Mouse (Mus musculus): ENCODE data around the gene Oit1. TPM values are rescaled to one million over a fixed set of nuclear protein-coding genes. Genes with fewer than 3 reads are reported as not detected.

The Oit1 gene
- polyA plus RNA-seq, 1 experiment from 2014 or later = not detected

- Histone ChIP-seq H3K9ac (ENCODE audit: low read depth, low read length) (no peak overlapping the region), H3K27ac (ENCODE audit: low read depth, low read length) (no peak overlapping the region), H3K36me3 (ENCODE audit: control insufficient read depth, insufficient read depth, low read length) (no peaks in the 10 kb centered on the region), H3K27me3 (replicated peaks; ENCODE audit: control insufficient read depth, insufficient read depth, low read length) (no peaks in the 10 kb centered on the region; the same call in 1 of the 2 replicates), H3K4me2 (ENCODE audit: low read length) (no peak overlapping the region), H3K9me3 (ENCODE audit: control insufficient read depth, low read length) (no peaks in the 10 kb centered on the region), H3K4me3 (ENCODE audit: low read length) (no peak overlapping the region), H3K4me1 (ENCODE audit: control insufficient read depth, insufficient read depth, low read depth, low read length) (peaks cover 8% of the 10 kb centered on the region)
- 61% methylated on average over 1 of the region's 1 CpGs for WGBS
- no peak for ATAC-seq
These were observed 51.2 kb downstream of the Oit1 start for GRCm38 (mm10) chr14:8327371-8327770.

GRCm38 (mm10) chr14:8326961-8327360 lies 51.6 kb downstream of the Oit1 start:
- no peak overlapping the region for H3K27ac ChIP-seq (ENCODE audit: low read depth, low read length)
- H3K4me2 ChIP-seq (ENCODE audit: low read length) = no peak overlapping the region
- H3K36me3 ChIP-seq (ENCODE audit: control insufficient read depth, insufficient read depth, low read length) = no peaks in the 10 kb centered on the region
- H3K9me3 ChIP-seq (ENCODE audit: control insufficient read depth, low read length) = no peaks in the 10 kb centered on the region
- H3K4me3 ChIP-seq (ENCODE audit: low read length) = no peak overlapping the region
- H3K27me3 ChIP-seq (replicated peaks; ENCODE audit: control insufficient read depth, insufficient read depth, low read length) = no peaks in the 10 kb centered on the region; the same call in 1 of the 2 replicates
- H3K4me1 ChIP-seq (ENCODE audit: control insufficient read depth, insufficient read depth, low read depth, low read length) = peaks cover 8% of the 10 kb centered on the region
- no peak overlapping the region for H3K9ac ChIP-seq (ENCODE audit: low read depth, low read length)
- no peak for ATAC-seq

- no peak overlapping the region for H3K27ac ChIP-seq (ENCODE audit: low read depth, low read length)
- ATAC-seq = no peak
These were observed 52.8 kb downstream of the Oit1 start for GRCm38 (mm10) chr14:8325746-8326145.

GRCm38 (mm10) chr14:8320528-8320927 lies 58.0 kb downstream of the Oit1 start:
- no peak for ATAC-seq
- Histone ChIP-seq H3K4me3 (ENCODE audit: low read length) (no peak overlapping the region), H3K36me3 (ENCODE audit: control insufficient read depth, insufficient read depth, low read length) (no peaks in the 10 kb centered on the region), H3K4me1 (ENCODE audit: control insufficient read depth, insufficient read depth, low read depth, low read length) (peaks cover 12% of the 10 kb centered on the region), H3K9ac (ENCODE audit: low read depth, low read length) (no peak overlapping the region), H3K27ac (ENCODE audit: low read depth, low read length) (no peak overlapping the region), H3K9me3 (ENCODE audit: control insufficient read depth, low read length) (no peaks in the 10 kb centered on the region), H3K4me2 (ENCODE audit: low read length) (no peak overlapping the region), H3K27me3 (replicated peaks; ENCODE audit: control insufficient read depth, insufficient read depth, low read length) (peaks cover 20% of the 10 kb centered on the region)
- 84% methylated on average over 3 of the region's 3 CpGs for WGBS

More at GRCm38 (mm10) chr14:8325746-8326145, 52.8 kb downstream of the Oit1 start:
- Histone ChIP-seq H3K27me3 (replicated peaks; ENCODE audit: control insufficient read depth, insufficient read depth, low read length) (no peaks in the 10 kb centered on the region; the same call in 1 of the 2 replicates), H3K4me3 (ENCODE audit: low read length) (no peak overlapping the region), H3K9me3 (ENCODE audit: control insufficient read depth, low read length) (no peaks in the 10 kb centered on the region), H3K4me2 (ENCODE audit: low read length) (no peak overlapping the region), H3K9ac (ENCODE audit: low read depth, low read length) (no peak overlapping the region), H3K36me3 (ENCODE audit: control insufficient read depth, insufficient read depth, low read length) (no peaks in the 10 kb centered on the region), H3K4me1 (ENCODE audit: control insufficient read depth, insufficient read depth, low read depth, low read length) (peaks cover 8% of the 10 kb centered on the region)
- WGBS = 58% methylated on average over 4 of the region's 4 CpGs

GRCm38 (mm10) chr14:8317194-8318097 lies 61.1 kb downstream of the Oit1 start, which contains the start of gene Fam107a:
Fam107a (minus strand) TSS chr14:8318023.
- Histone ChIP-seq H3K27ac (ENCODE audit: low read depth, low read length) (no peak within 1 kb of the TSS), H3K4me2 (ENCODE audit: low read length) (peak within 1 kb of the TSS; percentile 58), H3K9me3 (ENCODE audit: control insufficient read depth, low read length) (no peaks in the 10 kb centered on the region), H3K9ac (ENCODE audit: low read depth, low read length) (peak within 1 kb of the TSS; percentile 57), H3K4me3 (ENCODE audit: low read length) (peak within 1 kb of the TSS; percentile 33), H3K4me1 (ENCODE audit: control insufficient read depth, insufficient read depth, low read depth, low read length) (peaks cover 12% of the 10 kb centered on the region), H3K27me3 (replicated peaks; ENCODE audit: control insufficient read depth, insufficient read depth, low read length) (peaks cover 29% of the 10 kb centered on the region), H3K36me3 (ENCODE audit: control insufficient read depth, insufficient read depth, low read length) (no peaks in the 10 kb centered on the region)
- 12% methylated on average over 39 of the region's 41 CpGs for WGBS
- ATAC-seq = peak; percentile 56

GRCm38 (mm10) chr14:8316366-8317193 lies 62.0 kb downstream of the Oit1 start:
- H3K9ac ChIP-seq (ENCODE audit: low read depth, low read length) = peak overlapping the region; percentile 57

GRCm38 (mm10) chr14:8315169-8315568 lies 63.4 kb downstream of the Oit1 start:
- 81% methylated on average over 6 of the region's 6 CpGs for WGBS
- Histone ChIP-seq H3K9me3 (ENCODE audit: control insufficient read depth, low read length) (no peaks in the 10 kb centered on the region), H3K9ac (ENCODE audit: low read depth, low read length) (no peak overlapping the region), H3K4me1 (ENCODE audit: control insufficient read depth, insufficient read depth, low read depth, low read length) (peaks cover 12% of the 10 kb centered on the region), H3K36me3 (ENCODE audit: control insufficient read depth, insufficient read depth, low read length) (no peaks in the 10 kb centered on the region), H3K4me3 (ENCODE audit: low read length) (no peak overlapping the region), H3K27me3 (replicated peaks; ENCODE audit: control insufficient read depth, insufficient read depth, low read length) (peaks cover 29% of the 10 kb centered on the region), H3K4me2 (ENCODE audit: low read length) (no peak overlapping the region), H3K27ac (ENCODE audit: low read depth, low read length) (no peak overlapping the region)
- no peak for ATAC-seq

More at GRCm38 (mm10) chr14:8316366-8317193, 62.0 kb downstream of the Oit1 start:
- Histone ChIP-seq H3K4me2 (ENCODE audit: low read length) (peak overlapping the region; percentile 58), H3K9me3 (ENCODE audit: control insufficient read depth, low read length) (no peaks in the 10 kb centered on the region), H3K27me3 (replicated peaks; ENCODE audit: control insufficient read depth, insufficient read depth, low read length) (peaks cover 29% of the 10 kb centered on the region), H3K4me1 (ENCODE audit: control insufficient read depth, insufficient read depth, low read depth, low read length) (peaks cover 12% of the 10 kb centered on the region), H3K27ac (ENCODE audit: low read depth, low read length) (no peak overlapping the region), H3K4me3 (ENCODE audit: low read length) (peak overlapping the region; percentile 33), H3K36me3 (ENCODE audit: control insufficient read depth, insufficient read depth, low read length) (no peaks in the 10 kb centered on the region)
- ATAC-seq = no peak
- 3% methylated on average over 23 of the region's 23 CpGs for WGBS

- Histone ChIP-seq H3K27ac (ENCODE audit: low read depth, low read length) (no peak overlapping the region), H3K4me2 (ENCODE audit: low read length) (no peak overlapping the region), H3K4me1 (ENCODE audit: control insufficient read depth, insufficient read depth, low read depth, low read length) (peaks cover 12% of the 10 kb centered on the region), H3K36me3 (ENCODE audit: control insufficient read depth, insufficient read depth, low read length) (no peaks in the 10 kb centered on the region), H3K27me3 (replicated peaks; ENCODE audit: control insufficient read depth, insufficient read depth, low read length) (peaks cover 29% of the 10 kb centered on the region), H3K4me3 (ENCODE audit: low read length) (no peak overlapping the region), H3K9me3 (ENCODE audit: control insufficient read depth, low read length) (no peaks in the 10 kb centered on the region), H3K9ac (ENCODE audit: low read depth, low read length) (no peak overlapping the region)
- 16% methylated on average over 3 of the region's 3 CpGs for WGBS
- no peak for ATAC-seq
These were observed 64.0 kb downstream of the Oit1 start for GRCm38 (mm10) chr14:8314536-8314935.

GRCm38 (mm10) chr14:8313877-8314276 lies 64.7 kb downstream of the Oit1 start:
- Histone ChIP-seq H3K4me2 (ENCODE audit: low read length) (no peak overlapping the region), H3K36me3 (ENCODE audit: control insufficient read depth, insufficient read depth, low read length) (no peaks in the 10 kb centered on the region), H3K9me3 (ENCODE audit: control insufficient read depth, low read length) (no peaks in the 10 kb centered on the region), H3K9ac (ENCODE audit: low read depth, low read length) (no peak overlapping the region), H3K4me3 (ENCODE audit: low read length) (no peak overlapping the region), H3K27me3 (replicated peaks; ENCODE audit: control insufficient read depth, insufficient read depth, low read length) (peaks cover 29% of the 10 kb centered on the region), H3K27ac (ENCODE audit: low read depth, low read length) (no peak overlapping the region), H3K4me1 (ENCODE audit: control insufficient read depth, insufficient read depth, low read depth, low read length) (peaks cover 12% of the 10 kb centered on the region)
- WGBS = 40% methylated on average over 7 of the region's 7 CpGs
- ATAC-seq = no peak

All from hindbrain, embryonic 16.5 days (tissue).